Mouse (Mus musculus) right cerebral cortex, adult 18-20 months (tissue): ENCODE data around the gene Dse.
A peak's percentile ranks its signal among the peaks of the same experiment; 100 is the strongest.

ENCODE experiments used
- DNase-seq: peaks from one replicate; pipeline ENCODE4 v3.0.0; 2022; ENCODE audit warnings: mixed read lengths

Gene Dse

DNA sequence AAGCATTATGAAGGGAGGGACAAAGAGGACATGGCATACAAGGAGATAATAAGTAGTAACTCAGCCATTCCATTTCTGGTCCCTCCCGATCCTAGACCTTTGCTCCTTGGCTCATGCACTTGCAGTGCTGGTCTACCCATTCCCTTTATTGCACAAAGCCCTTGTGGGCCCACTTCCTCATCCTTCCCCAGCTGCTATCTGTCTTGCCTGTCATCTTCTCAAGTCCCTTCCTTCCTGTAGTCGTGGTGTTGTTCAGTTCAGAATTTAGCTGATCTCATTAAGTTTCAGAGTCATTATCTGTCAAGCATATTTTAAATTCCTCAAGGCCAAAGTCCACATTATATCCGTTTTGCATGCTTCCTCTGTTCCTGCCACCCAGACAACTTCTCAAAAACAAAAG, 9.5 kb downstream of the Dse start:
- no peak for DNase-seq

DNA sequence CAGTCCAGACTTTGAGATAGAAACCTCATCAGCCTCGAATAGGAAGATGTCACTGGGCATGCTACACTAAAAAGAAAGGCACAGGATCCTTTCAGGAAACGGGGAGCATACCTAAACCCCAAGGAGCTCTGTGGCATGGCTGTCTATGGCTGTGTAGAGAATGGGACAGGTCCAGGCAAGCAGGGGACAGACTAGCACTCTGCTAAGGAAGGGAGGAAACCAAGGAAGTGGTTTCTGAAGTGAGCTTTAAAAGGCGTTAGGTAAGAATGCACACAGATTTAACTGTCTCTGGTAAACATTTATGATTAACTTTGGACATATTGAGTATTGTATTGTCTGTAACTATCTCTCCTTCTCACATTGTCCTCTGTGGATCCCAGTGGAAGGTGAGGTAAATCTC, 10.2 kb downstream of the Dse start:
- no peak for DNase-seq

DNA sequence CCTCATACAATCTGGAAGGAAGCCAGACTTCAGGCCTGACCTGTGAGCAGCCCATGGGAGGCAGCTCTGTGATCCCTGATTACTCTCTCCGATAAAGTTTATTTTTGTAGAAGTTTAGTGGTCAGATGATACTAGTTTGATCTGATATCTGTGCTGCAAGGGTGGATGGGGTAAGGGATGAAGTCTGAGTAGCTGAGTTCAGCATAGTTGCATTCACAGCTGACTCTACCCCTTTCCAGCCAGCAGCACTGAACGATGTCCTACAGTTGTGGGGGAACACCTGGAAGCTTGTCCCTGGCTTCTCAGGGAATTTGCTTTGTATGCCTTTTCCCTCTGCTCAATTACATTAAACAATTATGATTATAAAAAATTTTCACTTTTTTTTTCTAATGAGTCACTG, 12.6 kb downstream of the Dse start:
- no peak for DNase-seq

DNA sequence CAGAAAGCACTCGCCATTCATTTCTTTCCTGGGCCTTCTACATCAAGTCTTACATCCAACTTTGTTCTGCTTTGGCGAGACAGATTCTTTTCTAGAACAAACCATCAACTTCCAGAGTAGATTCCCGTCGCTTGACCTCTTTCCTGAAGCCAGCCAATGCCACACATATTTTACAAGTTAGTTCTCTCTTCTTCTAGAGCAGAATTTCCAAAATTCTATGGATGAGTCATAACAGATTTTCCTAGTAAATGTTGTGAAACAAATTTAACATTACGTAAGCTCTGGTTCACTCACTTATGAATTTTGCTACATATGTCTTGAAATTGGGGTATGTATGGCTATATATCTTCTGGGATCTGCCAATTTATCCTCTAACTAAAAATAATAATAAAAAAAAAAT, 13.0 kb downstream of the Dse start:
- DNase-seq: no peak

DNA sequence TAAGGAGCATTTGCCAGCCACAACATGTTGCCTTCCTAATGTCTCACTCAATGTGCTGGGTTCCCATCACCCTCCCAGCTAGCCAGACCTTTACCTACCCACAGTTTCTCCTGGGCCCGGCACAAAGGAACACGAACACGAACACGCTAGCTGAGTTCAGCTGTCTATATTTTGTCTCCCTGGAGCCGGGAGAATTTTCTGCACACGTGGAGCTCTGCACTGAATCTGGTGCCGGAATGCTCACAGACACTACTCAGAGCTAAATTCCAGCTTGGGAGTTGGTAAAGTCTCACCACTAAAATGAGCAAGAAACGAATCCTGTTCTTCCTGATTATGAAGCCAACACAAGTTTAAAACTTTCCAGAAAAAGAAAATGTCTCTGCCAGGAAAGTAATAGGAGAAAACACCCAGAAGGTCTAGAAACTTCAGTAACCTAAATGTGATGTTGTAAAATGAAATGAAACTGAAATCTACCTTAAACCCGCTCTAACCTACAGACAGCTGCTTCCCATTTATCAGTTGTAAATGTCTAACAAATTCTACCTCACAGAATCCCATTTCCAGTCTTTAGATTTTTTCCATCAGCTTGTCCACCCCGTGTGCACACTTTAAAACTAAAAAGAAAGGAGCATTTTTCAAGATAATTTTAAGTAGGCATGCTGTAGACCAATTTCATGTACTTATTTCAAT, 20.8 kb downstream of the Dse start:
- peak; percentile 10 for DNase-seq

DNA sequence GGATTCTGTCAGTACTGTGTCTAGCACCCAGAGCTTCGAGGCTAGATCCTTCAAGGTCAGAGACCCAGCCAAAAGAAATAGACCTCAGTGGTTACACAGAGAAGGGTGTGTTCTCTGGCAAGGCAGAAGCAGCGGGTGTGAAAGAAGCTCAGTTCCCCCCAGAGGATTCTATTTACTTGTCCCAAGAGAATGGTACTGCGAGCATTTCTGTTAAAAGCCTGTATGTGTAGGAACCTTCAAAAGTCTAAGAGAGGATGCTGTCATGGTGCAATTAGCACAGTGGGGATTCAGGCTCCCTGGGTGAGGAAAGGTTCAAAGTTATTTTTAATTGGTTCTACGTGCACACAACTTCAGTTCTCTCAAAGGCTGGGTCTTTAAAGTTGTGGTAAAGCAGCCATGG, 22.0 kb downstream of the Dse start:
- no peak for DNase-seq

DNA sequence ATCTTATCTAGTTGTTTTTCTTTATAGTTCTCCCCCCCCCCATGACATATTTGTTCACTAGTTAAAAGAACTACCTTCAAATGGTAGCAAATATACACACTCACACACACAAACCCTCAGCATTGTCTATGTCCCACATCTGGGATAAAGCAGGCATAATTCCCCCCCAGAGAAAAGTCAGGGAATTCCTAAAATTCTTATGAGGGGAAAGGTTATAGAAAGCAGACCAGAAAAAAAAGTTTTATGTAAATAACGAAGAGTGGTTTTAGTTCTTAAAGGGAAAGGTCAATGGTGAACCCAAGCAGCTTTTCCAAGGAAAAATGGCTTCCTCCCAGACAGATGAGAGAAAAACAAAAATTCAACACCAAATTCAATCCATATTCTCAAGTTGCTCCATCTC, 22.6 kb downstream of the Dse start:
- no peak for DNase-seq

DNA sequence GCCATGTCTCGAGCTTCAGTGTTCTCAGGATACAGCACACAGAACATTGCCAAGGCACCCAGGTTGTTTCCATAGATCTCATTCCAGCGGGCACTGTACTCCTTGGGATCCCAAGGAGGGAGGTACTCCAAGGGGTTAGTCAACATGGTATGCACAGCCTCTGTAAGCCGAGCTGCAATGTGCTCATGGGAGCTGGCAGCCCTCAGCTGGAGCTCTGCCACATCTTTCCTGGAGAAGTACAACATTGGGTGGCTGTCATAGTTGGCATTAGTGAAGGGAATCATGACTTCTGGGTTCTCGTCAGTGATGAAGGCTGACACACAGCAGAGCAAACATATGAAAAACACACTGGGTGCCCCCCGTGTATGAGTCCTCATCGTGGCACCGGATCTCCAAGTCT, 23.8 kb downstream of the Dse start:
- DNase-seq: peak; percentile 14

DNA sequence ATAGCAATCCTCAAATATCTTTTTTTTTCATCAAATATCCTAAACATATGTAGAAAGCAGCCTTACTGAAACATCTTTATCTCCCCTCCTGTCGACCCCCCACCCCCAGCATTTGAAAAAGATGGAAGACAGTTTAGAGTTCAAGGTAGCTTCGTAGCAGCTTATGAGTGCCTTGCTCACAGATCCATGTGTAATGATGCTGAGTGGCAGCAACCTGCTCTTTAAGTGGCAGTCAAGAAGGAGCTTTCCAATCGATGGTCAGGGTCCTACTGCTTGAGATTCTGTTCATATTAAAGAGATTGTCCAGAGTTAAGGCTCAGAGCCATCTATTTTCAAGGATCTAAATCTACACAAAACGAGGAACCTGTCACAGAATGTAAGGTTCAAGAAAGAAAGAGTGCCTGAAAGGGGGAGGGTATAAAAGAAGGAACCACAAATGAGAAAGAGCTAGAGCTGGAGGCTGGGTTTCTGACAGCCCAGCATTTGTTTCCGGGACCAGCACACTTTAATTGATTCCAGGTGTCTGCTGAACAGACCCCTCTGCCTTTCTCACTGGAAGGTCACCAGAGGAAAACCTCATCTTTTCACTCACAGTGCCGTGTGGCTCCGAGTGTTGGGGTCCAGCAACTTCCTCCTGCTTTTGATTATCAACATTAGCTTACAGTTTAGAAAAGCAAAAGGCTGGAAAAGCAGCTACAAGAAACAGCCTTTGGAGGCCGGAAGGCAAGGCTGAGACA, 31.5 kb downstream of the Dse start:
- no peak for DNase-seq

DNA sequence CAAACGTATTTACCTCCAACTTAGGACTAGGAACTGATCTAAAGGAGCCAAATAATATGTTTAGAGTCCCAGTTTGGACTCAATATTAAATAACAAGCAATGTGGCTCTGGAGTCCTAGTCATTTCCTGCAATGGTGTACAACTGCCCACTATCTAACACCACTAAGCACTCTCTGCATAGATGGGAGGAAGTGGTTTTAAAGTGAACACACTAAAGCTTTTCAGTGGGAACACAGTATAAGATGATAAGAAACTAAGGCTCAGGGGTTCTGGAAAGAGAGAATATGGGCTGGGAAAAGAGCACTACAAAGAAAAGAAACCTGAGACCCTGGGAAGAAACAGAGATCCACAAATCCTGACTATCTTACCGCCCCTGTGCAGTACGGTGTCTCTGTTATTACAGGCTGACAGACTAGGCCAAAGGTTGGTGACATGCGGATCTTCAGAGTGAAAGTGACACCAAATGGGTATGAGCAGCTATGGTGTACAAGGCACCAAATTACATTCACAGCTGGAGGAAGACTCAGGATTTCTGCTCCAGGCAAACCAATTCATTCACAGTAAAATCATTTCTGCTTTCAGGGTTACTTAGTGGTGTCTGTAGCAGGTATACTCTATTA, 34.7 kb downstream of the Dse start:
- DNase-seq: no peak

DNA sequence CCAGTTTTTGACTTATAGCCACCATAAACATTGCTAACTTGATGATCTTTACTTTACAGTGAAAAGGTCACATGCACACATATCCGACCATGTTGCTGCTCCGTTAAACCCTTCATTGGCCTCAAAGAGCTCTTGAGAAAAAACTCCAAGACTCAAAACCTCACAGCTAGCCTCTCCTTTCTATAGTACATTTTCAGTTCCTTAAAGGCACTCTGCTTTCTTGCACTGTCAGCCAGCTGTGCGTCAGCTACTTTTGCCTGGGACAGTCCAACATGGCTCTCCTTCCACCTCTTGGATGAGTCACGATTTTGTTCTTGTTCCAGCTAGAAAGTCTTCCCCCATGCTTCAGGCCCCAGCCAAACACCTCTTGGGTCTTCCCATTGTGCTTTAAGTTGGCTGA, 35.9 kb downstream of the Dse start:
- no peak for DNase-seq

DNA sequence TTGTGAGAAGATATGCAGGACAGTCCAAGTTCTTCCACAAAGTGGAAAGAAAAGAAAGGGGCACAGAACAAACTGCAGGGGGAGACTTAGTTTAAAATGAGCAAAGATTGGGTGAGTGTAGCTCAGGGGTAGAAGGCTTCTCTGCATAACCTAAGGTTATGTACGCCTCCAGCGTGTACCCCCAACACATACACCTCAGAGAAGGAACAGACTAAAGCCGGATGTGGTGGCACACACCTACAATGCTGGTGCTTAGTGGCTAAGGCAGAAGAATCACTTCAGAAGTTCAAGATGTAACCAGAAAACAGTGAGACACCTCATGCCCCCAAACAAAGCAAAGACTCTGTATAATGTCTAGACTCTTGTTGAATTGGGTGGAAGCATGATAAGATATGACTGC, 36.3 kb downstream of the Dse start:
- no peak for DNase-seq

DNA sequence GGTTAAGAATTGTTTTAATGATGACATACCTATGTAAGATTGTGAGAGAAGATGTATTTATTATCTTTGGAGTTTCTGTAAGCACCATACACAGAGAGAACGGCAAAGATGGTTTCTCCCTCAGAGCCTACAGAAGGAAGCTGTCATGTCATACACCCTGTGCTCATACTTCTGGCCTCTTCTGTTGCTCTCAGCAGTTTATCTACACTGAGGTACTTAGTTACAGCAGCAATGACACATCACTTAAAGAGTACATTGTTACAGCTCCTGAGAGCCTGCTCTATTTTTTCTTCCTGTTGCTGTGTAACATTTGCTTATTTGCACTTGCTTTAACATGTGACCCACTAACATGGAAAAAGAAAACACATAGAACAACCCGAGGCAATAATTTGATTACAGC, 40.5 kb downstream of the Dse start:
- DNase-seq: no peak

DNA sequence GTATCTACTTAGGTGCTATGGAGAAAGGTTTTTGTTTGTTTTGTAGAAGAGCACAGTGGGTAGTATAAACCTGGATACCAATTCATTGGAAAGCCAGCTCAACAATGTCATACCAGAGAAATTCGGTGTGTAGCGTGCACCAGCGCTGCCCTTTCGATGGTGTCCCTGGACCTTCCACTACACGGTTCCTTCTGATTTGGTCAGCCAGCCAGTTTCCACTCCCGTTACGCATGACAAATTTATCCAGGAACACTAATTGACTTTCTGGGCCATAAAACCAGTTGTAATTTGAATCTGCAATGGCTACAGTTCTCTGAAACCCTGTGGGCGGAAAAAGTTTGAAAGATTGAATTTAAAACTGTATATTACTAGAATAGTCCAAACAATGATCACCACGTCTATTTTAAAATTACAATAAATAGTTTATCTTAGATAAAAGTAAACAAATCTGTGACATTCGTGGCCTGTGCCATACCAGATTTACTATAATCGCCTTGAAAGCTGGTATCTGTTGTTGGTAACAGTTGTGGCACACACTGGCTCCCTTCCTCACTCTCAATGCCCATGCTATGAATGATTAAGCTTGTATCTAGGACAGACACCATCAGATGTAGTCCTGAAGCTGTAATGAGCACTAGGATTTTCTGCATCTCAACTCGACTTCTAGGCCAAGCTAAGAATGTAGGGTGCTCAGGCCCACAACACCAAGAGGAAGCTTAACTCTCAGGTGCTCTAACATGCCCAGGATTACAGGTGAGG, 51.5 kb downstream of the Dse start:
- no peak for DNase-seq

DNA sequence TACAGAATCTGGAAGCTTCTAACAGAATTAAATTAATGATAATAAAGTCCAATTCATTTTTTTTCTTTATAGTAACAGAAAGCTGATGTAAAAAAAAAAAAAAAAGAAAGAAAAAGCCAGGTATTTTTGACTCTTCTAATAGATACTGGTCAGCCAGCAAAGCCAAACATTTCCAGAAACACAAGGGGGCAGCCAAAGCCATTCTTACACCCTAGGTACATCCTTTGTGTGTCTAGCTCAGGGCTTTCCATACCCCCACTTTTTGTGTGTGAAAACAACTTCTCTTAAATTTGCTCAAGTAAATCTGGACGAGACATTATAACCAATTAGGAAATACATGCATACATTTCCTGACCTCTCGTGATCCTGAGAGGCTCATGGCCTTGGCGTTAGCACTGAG, 55.7 kb downstream of the Dse start:
- DNase-seq: no peak

DNA sequence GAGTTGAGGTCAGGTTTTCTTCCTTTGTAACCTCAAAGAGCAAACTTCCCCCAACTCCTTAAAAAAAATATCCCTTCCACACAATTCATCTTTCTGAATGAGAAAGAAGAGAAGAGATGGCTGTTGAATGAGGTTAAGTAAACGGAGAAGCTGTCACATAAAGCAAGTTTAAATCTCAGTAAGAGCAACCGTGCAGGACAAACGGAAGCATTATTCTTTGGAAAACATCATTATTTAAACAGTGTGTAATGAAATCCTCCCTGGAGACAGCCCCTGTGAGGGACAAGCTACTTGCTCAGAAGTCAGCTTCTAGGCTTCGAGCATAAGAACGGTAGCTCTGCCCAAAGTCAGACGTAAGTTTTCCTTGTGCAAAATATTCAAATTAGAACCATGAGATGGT, 57.1 kb downstream of the Dse start:
- DNase-seq: no peak

DNA sequence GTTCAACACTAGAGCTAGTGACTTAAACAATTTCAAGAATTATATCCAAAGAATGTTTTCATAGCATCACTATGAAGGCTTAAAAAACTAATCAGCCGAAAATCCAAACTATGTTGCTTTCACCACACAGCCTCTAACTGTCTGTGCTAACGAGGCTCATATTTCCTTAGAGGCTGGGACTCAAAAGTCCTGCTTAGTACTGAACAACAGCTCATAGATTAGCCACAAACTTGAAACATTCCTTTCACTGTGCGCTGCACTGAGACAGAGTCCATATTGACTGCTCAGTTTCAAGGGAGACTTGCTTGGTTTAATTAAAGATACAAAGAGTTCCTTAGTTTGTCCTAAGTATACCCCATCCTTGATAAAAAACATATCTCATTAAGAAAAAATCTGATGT, 57.7 kb downstream of the Dse start:
- no peak for DNase-seq

DNA sequence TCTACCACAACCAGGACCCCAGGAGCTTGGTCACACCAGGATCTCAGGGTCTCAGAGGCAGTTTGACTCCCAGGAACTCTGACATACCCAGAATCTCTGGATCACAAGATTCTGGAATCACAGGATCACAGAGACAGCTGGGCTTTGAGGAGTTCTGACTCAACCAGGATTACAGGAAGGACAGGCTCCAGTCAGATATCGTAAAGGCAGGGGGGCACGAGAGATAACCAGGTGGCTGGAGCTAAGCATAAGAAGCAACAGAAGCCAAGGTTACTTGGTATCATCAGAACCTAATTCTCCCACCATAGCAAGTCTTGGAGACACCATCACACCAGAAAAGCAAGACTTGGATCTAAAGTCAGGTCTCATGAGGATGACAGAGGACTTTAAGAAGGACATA, 65.8 kb downstream of the Dse start:
- DNase-seq: no peak

DNA sequence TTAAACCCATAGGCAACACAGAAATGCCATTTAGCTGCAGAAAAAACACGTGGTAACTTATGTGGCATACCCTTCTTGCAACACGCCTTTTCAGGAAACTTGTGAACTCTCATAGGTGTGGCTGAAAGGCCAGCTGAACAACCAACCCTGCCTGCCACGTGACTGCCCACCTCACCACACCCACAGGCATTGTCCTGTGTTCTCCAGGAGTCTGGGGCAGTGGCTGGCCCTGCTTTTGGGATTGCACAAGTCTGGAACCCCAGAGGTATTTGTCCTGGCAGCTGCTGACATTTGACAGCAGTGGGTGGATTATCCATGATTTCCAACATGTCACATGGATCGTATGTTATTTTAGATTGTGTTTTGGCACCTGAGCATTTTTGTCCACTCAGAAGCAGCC, 67.7 kb downstream of the Dse start:
- no peak for DNase-seq

DNA sequence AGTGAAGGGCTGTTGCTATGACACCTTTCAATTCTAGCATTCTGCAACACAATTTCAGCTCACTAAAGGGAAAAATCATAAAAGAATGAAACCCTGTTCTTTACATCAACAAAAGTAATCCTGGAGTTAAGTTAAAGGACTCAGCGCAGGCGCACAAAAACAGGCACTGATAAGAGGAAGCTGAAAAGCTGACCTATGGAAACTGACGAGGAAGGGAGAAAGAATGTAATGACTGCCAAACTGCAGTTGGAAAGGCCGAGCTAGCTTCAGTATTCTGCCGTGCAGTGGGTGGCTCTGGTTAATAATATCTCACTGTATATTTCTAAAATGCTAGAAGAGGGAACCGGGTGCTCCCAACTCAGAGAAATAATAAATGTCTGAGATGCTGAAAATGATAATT, 69.5 kb downstream of the Dse start:
- no peak for DNase-seq

DNA sequence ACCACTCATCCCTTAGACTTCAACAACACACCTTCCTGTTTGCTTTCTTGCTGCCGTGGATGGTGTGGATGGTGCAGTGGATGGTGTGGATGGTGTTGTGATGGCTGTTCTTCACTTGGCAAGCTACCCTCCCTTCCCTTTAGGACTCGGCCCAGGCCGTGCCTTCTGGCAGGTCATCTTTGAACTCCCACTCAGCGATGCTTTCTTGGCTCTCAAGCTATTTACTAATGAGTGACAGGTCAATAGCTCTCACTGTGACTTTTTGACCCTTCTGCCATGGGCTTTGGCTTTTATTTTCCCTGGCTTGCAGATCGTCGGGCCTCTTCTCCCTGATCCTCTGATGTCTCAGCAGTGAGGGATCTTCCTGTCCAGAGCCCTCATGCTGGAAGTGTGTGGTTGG, 71.1 kb downstream of the Dse start:
- DNase-seq: no peak

DNA sequence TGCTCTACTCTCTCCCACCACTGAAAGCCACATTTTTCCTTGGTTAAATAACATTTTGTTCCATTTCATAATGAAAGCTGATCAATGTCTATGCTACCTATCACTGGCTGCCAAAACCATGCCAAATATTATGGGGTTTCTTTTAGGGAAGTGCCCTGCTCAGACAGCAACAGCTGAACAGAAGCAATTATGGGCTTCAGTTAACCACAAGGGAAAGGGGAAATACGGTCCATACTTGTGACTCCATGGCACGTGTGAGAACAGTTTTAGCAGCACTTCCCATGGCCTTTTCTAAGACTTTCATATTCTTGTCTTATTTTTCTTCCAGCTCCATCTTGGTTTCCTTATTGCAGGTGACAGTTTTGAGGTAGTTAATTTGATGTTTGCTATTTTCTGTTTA, 76.2 kb downstream of the Dse start:
- DNase-seq: no peak

DNA sequence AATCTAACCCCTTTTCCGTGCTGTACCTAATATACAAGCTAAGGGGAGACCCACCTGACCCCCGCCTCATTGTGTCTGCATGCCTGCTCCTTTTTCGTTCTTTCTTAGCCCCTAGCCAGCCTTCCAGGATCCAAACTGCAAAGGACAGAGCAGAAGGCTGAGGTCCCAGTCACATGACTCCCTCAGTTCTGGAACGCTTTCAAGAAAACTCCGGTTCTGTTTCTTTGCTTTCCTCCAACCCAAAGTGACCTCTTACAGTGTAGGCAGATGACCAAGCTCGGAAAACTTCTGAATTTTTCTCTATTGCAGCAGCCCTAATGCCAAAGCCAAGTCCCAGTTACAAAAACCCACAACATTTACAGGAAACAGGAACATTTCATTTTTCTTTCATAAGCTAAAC, 79.1 kb downstream of the Dse start:
- DNase-seq: no peak
